Mouse (Mus musculus) c-Kit-positive CD71-positive TER-119-positive erythroid progenitor cells, embryonic 14.5 days (primary cell): ENCODE results near the gene Fam19a5.

Experiments used
- DNase-seq: peaks from one replicate; pipeline ENCODE4 v3.0.0-alpha.2; 2013; ENCODE audit warnings: low spot score

Fam19a5 gene

GRCm38 (mm10) chr15:87666041-87666750, 122.1 kb downstream of the Fam19a5 start:
- no peak for DNase-seq

DNA sequence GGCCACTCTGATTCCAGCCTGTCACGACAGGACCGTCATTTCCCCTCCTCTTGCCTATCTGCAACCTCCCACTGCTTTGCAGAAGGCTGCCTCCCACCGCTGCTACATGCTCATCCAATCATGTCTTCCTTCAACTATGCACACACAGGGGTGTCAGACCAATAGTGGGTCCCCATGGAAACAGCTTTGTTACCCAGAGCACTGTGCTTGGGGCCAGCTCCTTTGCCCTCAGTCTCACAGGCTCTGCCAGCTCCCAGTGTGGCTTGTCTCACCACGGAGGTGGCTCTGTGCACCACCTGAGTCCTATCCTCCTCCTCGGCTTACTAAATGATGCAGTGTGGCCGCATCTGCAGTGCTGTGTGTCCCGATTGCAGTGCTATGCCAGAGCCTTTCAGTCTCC, 123.3 kb downstream of the Fam19a5 start:
- no peak for DNase-seq

DNA sequence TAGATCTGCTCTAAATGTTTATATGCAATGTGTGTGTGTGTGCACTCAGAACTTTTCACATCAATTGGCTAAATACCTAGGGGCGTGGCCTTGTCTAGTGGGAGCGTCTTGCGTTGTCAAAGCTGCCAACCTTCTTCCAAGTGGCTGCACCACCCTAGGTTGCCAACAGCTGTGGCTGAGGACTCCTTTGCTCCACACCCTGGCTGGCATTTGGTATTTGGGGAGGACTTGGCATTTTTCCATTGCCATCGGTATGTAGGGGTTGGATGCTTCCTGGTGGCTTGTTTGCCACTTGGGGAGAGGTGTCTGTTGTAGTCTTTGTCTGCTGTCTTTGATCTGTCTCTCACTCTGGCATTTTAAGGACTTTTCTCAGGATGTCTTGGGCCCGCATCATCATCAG, 124.0 kb downstream of the Fam19a5 start:
- DNase-seq, result no peak

GRCm38 (mm10) chr15:87671929-87672328, 127.8 kb downstream of the Fam19a5 start:
- no peak for DNase-seq

DNA sequence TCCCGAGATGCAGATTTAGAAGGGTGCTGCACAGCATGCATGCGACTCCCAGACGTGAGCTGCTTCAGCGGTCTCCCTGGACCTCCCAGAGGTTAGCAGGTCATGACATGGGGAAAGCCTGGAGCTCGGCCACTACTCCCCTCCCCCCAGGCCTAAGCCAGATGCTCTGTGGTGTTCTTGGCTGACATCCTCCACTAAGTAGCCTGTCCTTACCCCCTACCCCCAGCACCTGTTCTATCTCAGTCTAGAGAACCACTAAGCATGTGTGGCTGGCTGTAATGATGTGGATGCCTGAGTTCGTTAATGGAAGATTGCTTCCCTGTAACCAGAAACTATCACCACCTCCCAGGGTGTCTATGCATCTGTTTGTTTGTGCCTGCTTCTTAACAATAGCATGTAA, 134.6 kb downstream of the Fam19a5 start:
- no peak for DNase-seq

GRCm38 (mm10) chr15:87682410-87682809, 138.3 kb downstream of the Fam19a5 start:
- no peak for DNase-seq

DNA sequence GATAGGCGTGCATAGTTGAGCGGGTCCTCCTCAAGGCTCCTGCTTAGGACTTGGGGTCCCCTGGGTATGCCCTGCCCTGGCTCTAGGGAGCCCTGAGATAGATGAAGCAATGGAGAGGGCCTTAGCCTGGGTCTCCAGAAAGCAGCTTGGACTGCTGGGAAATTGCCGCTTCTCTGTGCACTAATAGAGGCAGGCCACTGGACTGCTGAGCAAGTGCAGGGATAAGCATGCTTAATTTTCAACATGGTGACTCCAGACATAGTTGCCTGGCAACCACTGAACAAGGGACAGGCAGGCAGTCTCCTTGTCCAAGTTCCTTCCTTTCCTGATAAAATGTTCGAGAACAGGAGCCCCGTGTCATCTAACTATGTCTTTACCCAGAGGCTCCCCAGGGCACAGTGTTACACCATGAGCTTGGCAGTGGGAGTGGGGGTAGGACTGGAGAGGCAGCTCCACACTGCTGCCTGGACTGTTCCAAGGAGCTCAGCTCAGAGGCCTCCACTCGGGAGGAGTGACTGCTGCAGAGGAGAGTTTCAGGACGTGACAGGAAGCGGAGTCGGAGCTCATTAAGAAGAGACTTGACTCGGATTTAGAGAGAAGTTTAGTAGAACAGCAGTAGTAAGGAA, 142.4 kb downstream of the Fam19a5 start:
- DNase-seq, result no peak

DNA sequence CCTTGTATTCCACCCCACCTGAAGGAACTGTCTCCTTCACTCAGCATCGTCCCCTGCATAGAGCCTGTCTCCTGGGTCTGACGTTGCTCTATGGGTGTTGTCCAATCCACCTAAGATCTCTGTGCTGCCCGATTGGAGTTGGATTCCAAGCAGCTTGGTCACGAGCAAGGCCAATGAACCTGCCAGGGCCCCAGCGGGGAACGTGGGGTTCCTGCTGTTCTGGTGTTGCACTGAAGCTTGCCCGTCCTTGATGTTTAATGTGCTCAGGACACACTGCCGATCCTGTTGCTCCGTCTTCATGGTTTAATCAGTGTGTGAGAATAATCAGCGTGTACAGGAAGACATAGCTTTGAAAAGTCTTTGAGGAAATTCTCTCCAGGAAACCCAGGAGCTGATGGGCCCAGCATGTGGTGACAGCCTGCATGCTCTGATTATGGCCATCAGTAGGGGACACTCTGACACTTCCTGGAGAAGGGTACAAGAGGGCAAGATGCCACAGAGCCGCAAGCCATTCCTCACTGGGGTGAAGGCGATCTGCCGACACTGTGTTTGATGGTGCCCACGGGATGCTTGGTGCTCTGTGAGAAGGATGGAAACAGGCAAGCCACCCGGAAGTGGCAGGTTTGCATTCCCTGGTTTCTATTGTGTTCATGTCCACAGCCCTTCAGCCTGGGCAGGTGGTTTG, 147.3 kb downstream of the Fam19a5 start:
- no peak for DNase-seq

GRCm38 (mm10) chr15:87691958-87692357, 147.9 kb downstream of the Fam19a5 start:
- DNase-seq, result no peak

- no peak for DNase-seq
These were observed 148.3 kb downstream of the Fam19a5 start for GRCm38 (mm10) chr15:87692394-87692793.

DNA sequence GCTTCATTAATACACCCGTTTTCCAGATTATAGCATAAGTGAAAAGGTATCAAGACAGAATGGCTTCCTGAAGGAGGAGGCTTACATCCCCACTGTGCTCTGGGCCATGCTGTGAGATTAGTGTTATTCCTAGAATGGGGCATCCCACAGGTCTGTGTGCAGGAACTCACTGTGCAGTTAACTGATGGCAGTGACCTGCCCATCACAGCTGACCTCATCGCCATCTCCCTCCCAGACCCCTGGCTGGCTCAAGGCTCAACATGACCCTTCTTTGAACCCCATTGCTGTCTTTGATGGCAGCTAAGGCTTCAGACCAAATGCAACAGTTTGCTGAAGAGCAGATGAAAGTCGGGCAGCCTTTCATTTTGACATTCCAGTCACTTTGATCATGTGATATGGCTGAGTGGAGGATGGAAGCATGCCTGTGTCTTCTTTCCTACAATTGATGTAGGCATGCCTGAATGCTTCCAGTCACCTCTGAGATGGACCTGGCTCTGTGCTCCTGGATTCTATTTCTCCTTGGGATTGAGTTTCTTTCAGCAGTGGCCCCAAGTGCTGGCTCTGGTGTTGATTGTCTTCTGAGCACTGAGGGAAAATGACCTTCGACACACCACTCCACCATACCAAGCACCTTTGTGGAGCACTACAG, 148.9 kb downstream of the Fam19a5 start:
- no peak for DNase-seq

- DNase-seq, result no peak
These were observed 153.4 kb downstream of the Fam19a5 start for GRCm38 (mm10) chr15:87697433-87697996.

GRCm38 (mm10) chr15:87698562-87699320, 154.6 kb downstream of the Fam19a5 start:
- no peak for DNase-seq

DNA sequence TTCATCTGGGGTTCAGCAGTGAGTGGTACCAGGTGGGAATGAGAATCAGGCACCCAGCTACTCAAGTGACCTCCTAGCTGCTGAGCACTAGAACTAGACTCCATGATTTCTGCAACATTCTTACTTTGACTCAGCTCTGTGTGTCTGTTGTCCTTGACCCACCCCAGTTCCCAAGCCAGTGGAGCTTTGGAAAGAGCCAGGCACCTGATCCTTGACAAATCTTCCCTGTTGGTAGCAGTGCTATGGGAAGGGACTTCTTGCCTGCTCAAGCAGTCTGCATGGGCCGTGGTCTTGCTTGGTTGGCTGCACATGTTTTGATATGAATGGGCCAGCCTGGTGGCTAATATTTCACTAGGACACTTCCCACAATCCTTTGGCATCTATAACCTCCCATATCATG, 158.7 kb downstream of the Fam19a5 start:
- no peak for DNase-seq

GRCm38 (mm10) chr15:87703334-87703733, 159.2 kb downstream of the Fam19a5 start:
- DNase-seq, result no peak

DNA sequence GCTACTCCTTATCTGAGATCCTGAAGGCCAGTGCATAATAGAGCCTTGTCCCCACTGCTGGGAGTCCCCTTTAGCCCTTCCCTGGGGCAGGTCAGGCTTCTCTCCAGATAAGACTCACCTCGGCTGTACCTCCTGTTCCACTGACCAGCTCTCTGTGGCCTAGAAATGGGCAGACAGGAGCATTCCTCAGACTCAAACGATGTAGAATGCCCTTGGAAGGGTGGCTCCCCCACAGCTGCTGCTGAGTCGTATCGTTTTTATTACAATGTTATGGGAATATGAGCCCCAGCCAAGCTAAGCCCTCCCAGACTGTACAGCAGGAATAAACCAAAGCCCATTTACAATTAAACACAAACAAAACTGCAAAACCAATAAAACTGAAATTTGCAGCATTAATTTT, 167.7 kb downstream of the Fam19a5 start:
- no peak for DNase-seq

DNA sequence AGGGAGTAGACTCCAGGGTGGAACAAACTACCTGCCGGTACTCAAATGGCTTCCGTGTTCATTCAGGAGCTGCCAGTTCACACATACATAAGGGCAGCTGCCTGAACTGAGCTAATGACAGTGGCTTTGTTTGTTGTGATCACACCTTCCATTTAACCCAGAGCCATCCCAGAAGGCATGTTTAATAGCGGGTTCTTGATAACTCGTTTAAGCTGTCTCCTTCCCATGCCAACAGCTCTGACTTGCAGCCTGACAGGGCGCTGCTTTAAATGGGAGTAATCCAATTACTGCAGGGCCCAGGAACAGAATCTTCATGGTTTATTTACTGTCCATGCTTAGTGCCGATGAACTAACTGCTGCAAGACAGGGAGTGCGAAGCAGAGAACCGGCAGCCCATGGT, 168.1 kb downstream of the Fam19a5 start:
- no peak for DNase-seq

GRCm38 (mm10) chr15:87715037-87715676, 171.1 kb downstream of the Fam19a5 start:
- DNase-seq, result no peak

DNA sequence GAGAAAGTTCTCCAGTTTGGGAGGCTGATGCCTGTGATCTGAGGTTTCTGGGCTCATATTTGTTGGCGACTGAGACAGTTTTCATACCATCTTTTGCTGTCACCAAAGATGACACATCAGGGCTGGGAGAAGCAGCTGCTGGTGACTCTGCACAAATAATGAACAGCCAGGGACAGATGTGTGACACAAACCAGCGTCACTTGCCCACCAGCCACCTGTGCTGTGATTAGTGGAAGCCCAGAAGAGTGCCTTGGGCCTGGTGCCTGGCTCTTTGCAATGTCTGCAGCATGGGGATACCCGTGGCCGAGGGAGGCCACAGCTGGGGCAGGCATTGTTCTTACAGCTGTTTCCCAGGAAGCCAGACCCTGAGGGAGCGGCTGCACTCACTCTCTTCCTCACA, 173.0 kb downstream of the Fam19a5 start:
- DNase-seq, result no peak

- DNase-seq, result no peak
These were observed 179.4 kb downstream of the Fam19a5 start for GRCm38 (mm10) chr15:87723455-87723986.

- no peak for DNase-seq
These were observed 182.6 kb downstream of the Fam19a5 start for GRCm38 (mm10) chr15:87726657-87727236.
